In the genomic region with DNA sequence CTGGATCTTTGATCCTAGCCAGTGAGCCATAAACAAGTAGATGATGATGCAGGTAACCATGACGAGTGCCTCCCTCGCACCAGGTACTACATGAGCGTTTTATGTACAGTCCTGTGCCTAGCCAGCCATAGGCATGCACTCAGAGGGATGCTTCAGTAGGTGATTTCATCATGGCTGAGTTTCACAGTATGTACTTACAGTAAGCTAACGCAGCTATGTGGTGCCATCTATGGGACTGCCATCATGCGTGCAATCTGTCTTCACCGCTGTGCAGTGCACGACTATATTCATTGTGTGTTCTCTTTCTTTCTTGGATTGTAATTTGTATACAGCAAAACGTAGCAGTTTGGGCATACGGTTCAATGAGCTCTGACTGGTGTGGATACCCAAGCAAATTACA, we compare ENCODE assay signal across 10 mouse cellular contexts.
DNase-seq lines count a peak whose midpoint lies in the region; ATAC-seq and TF ChIP-seq lines count a peak whose summit lies in the region.
"Had no signal": no experiment of that assay in that cellular context is flagged by ENCODE, and none has a peak within 500 bp of the region (broad histone marks: within the 10 kb centered on the region; RNA-seq: fewer than 3 reads in every experiment).

No protein-coding gene starts in this region.

- 94% methylated on average over 9 of the region's 9 CpGs for WGBS in forebrain, embryonic 14.5 days
- WGBS in forebrain, embryonic 10.5 days = 96% methylated on average over 9 of the region's 9 CpGs
- 81% methylated on average over 9 of the region's 9 CpGs for WGBS in lung, adult 2 months
- WGBS in thymus, adult 2 months = 78% methylated on average over 9 of the region's 9 CpGs

- H3K4me1 ChIP-seq in forebrain, embryonic 14.5 days (ENCODE audit: control insufficient read depth, insufficient read depth, low read length) = no peaks in the 10 kb centered on the region
- peaks cover 30% of the 10 kb centered on the region for H3K4me1 ChIP-seq in forebrain, embryonic 10.5 days
- H3K4me1 ChIP-seq in lung, adult 2 months (ENCODE audit: control insufficient read depth, insufficient read depth, low read length) = peaks cover 6% of the 10 kb centered on the region
- peaks cover 8% of the 10 kb centered on the region; the same call in 1 of the 2 replicates for H3K4me1 ChIP-seq in thymus, adult 2 months (replicated peaks; ENCODE audit: control insufficient read depth, insufficient read depth, low read length)
- H3K4me1 ChIP-seq: midbrain, embryonic 15.5 days had no signal

- no peak overlapping the region for H3K27ac ChIP-seq in forebrain, embryonic 14.5 days (ENCODE audit: low read depth, low read length)
- H3K27ac ChIP-seq in forebrain, embryonic 10.5 days = no peak overlapping the region
- H3K27ac ChIP-seq in thymus, adult 2 months (ENCODE audit: control insufficient read depth, insufficient read depth, low read length) = no peak overlapping the region
- H3K27ac ChIP-seq: midbrain, embryonic 15.5 days had no signal

- no peak for TF ChIP-seq POLR2A in lung, adult 2 months (IDR thresholded peaks at IDR 0.05; ENCODE audit: borderline replicate concordance, extremely low read depth, low read depth, low read length)
- no peak for TF ChIP-seq POLR2A in brain, embryonic 14.5 days (IDR thresholded peaks at IDR 0.05; ENCODE audit: borderline replicate concordance, extremely low read depth, insufficient read depth, insufficient read length, poor library complexity, severe bottlenecking)
- no peak for TF ChIP-seq POLR2A in thymus, adult 2 months (IDR thresholded peaks at IDR 0.05; ENCODE audit: control insufficient read depth, extremely low read depth, insufficient read depth, low read length, poor library complexity)

- peak; percentile 38 for DNase-seq in forebrain, embryonic 14.5 days (ENCODE audit: low spot score)
- no peak for DNase-seq in forebrain, embryonic 10.5 days (ENCODE audit: extremely low spot score, low spot score)
- no peak for DNase-seq in lung, adult 2 months
- no peak for DNase-seq in lung, postnatal 14 days
- peak; percentile 31 for DNase-seq in brain, embryonic 14.5 days (ENCODE audit: low read depth)
- DNase-seq in thymus, adult 2 months = peak; percentile 50
- no peak for DNase-seq in urinary bladder, adult 18-20 months (ENCODE audit: low spot score in 2 of 2)
- no peak for DNase-seq in right cerebral cortex, adult 18-20 months
- DNase-seq: cerebellum, postnatal 14 days had no signal

- H3K9ac ChIP-seq in forebrain, embryonic 14.5 days (ENCODE audit: low read length) = no peak overlapping the region
- H3K9ac ChIP-seq: midbrain, embryonic 15.5 days had no signal

- H3K4me3 ChIP-seq in forebrain, embryonic 14.5 days (ENCODE audit: low read depth, low read length) = no peak overlapping the region
- no peak overlapping the region for H3K4me3 ChIP-seq in forebrain, embryonic 10.5 days
- no peak overlapping the region for H3K4me3 ChIP-seq in lung, adult 2 months (replicated peaks; ENCODE audit: extremely low read depth, low read depth, low read length)
- H3K4me3 ChIP-seq in thymus, adult 2 months (ENCODE audit: control insufficient read depth, insufficient read depth, low read length) = no peak overlapping the region
- H3K4me3 ChIP-seq: midbrain, embryonic 15.5 days had no signal

- TF ChIP-seq CTCF in lung, adult 2 months (IDR thresholded peaks at IDR 0.05; ENCODE audit: insufficient read depth, low read length) = peak; percentile 49
- peak; percentile 36; the same call in 1 of the 2 replicates for TF ChIP-seq CTCF in brain, embryonic 14.5 days (IDR thresholded peaks at IDR 0.05; ENCODE audit: borderline replicate concordance, extremely low read depth, insufficient read depth, insufficient read length)
- TF ChIP-seq CTCF in thymus, adult 2 months (IDR thresholded peaks at IDR 0.05; ENCODE audit: borderline replicate concordance, control insufficient read depth, extremely low read depth, insufficient read depth, low read length, poor library complexity) = no peak

- no peaks in the 10 kb centered on the region for H3K27me3 ChIP-seq in forebrain, embryonic 14.5 days (replicated peaks; ENCODE audit: control insufficient read depth, insufficient read depth, low read length)
- no peaks in the 10 kb centered on the region for H3K27me3 ChIP-seq in forebrain, embryonic 10.5 days (ENCODE audit: poor library complexity, severe bottlenecking)
- no peaks in the 10 kb centered on the region for H3K27me3 ChIP-seq in thymus, adult 2 months (ENCODE audit: control insufficient read depth, insufficient read depth, low read length)
- H3K27me3 ChIP-seq: midbrain, embryonic 15.5 days had no signal

- H3K4me2 ChIP-seq in forebrain, embryonic 14.5 days (ENCODE audit: low read length) = no peak overlapping the region
- H3K4me2 ChIP-seq: midbrain, embryonic 15.5 days had no signal

- ATAC-seq in forebrain, embryonic 14.5 days = no peak
- ATAC-seq: midbrain, embryonic 15.5 days had no signal

- H3K36me3 ChIP-seq in forebrain, embryonic 14.5 days (ENCODE audit: control insufficient read depth, insufficient read depth, low read length) = no peaks in the 10 kb centered on the region
- H3K36me3 ChIP-seq in forebrain, embryonic 10.5 days (replicated peaks) = peaks cover 2% of the 10 kb centered on the region; the same call in 1 of the 2 replicates
- H3K36me3 ChIP-seq in thymus, adult 2 months (ENCODE audit: control insufficient read depth, insufficient read depth, low read length) = no peaks in the 10 kb centered on the region
- H3K36me3 ChIP-seq: midbrain, embryonic 15.5 days had no signal

- no peaks in the 10 kb centered on the region for H3K9me3 ChIP-seq in forebrain, embryonic 14.5 days (replicated peaks; ENCODE audit: control insufficient read depth, low read length)
- no peaks in the 10 kb centered on the region for H3K9me3 ChIP-seq in forebrain, embryonic 10.5 days
- H3K9me3 ChIP-seq: midbrain, embryonic 15.5 days had no signal

Comparison
In these comparisons a context has a peak if more than half of its experiments do, and no peak if none do; other contexts are left out.
1. DNase-seq: peak in forebrain, embryonic 14.5 days (single experiment), brain, embryonic 14.5 days (single experiment) and thymus, adult 2 months (single experiment); none in forebrain, embryonic 10.5 days (single experiment), lung, adult 2 months (single experiment), lung, postnatal 14 days (single experiment), urinary bladder, adult 18-20 months (0 of 2) and right cerebral cortex, adult 18-20 months (single experiment).